Mouse (Mus musculus): ENCODE results near the gene Mrpl37. TPM values are rescaled to one million over a fixed set of nuclear protein-coding genes. Genes with fewer than 3 reads are reported as not detected.
"Not testable (repeated sequence)": the region's sequence is repeated elsewhere in the genome, so short reads cannot be mapped to it uniquely, and the experiment has no call there.

Gene Mrpl37
- 84.4 and 87.0 TPM in 2 replicates for polyA plus RNA-seq (2016; fragmentation: Nextera tagmentation; extraction: Ambion mirVana)

GRCm38 (mm10) chr4:107066252-107067124 lies at the start of gene Mrpl37, which contains the start of gene Cyb5rl:
Gene Mrpl37 (minus strand): TSS chr4:107066868.
Gene Cyb5rl (plus strand): TSS chr4:107066988.
- Histone ChIP-seq H3K36me3 (peaks cover 31% of the 10 kb centered on the region), H3K9me3 (replicated peaks) (no peaks in the 10 kb centered on the region), H3K4me2 (peak within 1 kb of the TSS; percentile 96), H3K4me1 (replicated peaks) (peaks cover 13% of the 10 kb centered on the region), H3K4me3 (peak within 1 kb of the TSS; percentile 92), H3K27me3 (replicated peaks) (peaks cover 10% of the 10 kb centered on the region; the same call in 1 of the 2 replicates), H3K9ac (peak within 1 kb of the TSS; percentile 93), H3K27ac (ENCODE audit: poor library complexity, severe bottlenecking) (peak within 1 kb of the TSS; percentile 15; the same call in 1 of the 2 replicates)
- WGBS = under 1% methylated on average over 60 of the region's 60 CpGs
- ATAC-seq (ENCODE audit: insufficient number of reproducible peaks, low FRiP score) = peak; percentile 98

- no peak overlapping the region for H3K4me3 ChIP-seq
- 0 out of 2 replicates have a peak, but pooled peaks cover 2% of the 10 kb centered on the region for H3K27me3 ChIP-seq (replicated peaks)
- H3K9me3 ChIP-seq (replicated peaks) = no peaks in the 10 kb centered on the region
- no peaks in the 10 kb centered on the region for H3K4me1 ChIP-seq (replicated peaks)
- WGBS = 51% methylated on average over 8 of the region's 8 CpGs
- H3K36me3 ChIP-seq = no peaks in the 10 kb centered on the region
- no peak overlapping the region for H3K27ac ChIP-seq (ENCODE audit: poor library complexity, severe bottlenecking)
- no peak overlapping the region for H3K4me2 ChIP-seq
- H3K9ac ChIP-seq = no peak overlapping the region
- ATAC-seq (ENCODE audit: insufficient number of reproducible peaks, low FRiP score) = no peak
Observed at GRCm38 (mm10) chr4:107114278-107114677, 47.6 kb upstream of the Mrpl37 start.

- 85% methylated on average over 6 of the region's 6 CpGs for WGBS
- not testable (repeated sequence) for ATAC-seq (ENCODE audit: insufficient number of reproducible peaks, low FRiP score); H3K4me1 ChIP-seq (replicated peaks)
Observed at GRCm38 (mm10) chr4:107109181-107109580, 42.5 kb upstream of the Mrpl37 start.

GRCm38 (mm10) chr4:107108291-107108731 lies 41.6 kb upstream of the Mrpl37 start:
- no peak overlapping the region for H3K27ac ChIP-seq (ENCODE audit: poor library complexity, severe bottlenecking)
- H3K9ac ChIP-seq = no peak overlapping the region
- no peak overlapping the region for H3K4me3 ChIP-seq
- no peak overlapping the region for H3K4me2 ChIP-seq
- no peaks in the 10 kb centered on the region for H3K36me3 ChIP-seq
- no peak for ATAC-seq (ENCODE audit: insufficient number of reproducible peaks, low FRiP score)
- 0 out of 2 replicates have a peak, but pooled peaks cover 5% of the 10 kb centered on the region for H3K27me3 ChIP-seq (replicated peaks)
- H3K9me3 ChIP-seq (replicated peaks) = no peaks in the 10 kb centered on the region
- H3K4me1 ChIP-seq (replicated peaks) = 0 out of 2 replicates have a peak, but pooled peaks cover 3% of the 10 kb centered on the region
- 60% methylated on average over 13 of the region's 13 CpGs for WGBS

More at GRCm38 (mm10) chr4:107109181-107109580, 42.5 kb upstream of the Mrpl37 start:
- not testable (repeated sequence) for H3K36me3 ChIP-seq; H3K27me3 ChIP-seq (replicated peaks); H3K9me3 ChIP-seq (replicated peaks); H3K9ac ChIP-seq; H3K4me3 ChIP-seq; H3K4me2 ChIP-seq; H3K27ac ChIP-seq (ENCODE audit: poor library complexity, severe bottlenecking)

- Histone ChIP-seq H3K27ac (ENCODE audit: poor library complexity, severe bottlenecking) (no peak overlapping the region), H3K4me2 (no peak overlapping the region), H3K9ac (no peak overlapping the region), H3K4me1 (replicated peaks) (peaks cover 8% of the 10 kb centered on the region), H3K4me3 (no peak overlapping the region), H3K27me3 (replicated peaks) (0 out of 2 replicates have a peak, but pooled peaks cover 5% of the 10 kb centered on the region), H3K36me3 (no peaks in the 10 kb centered on the region), H3K9me3 (replicated peaks) (no peaks in the 10 kb centered on the region)
- ATAC-seq (ENCODE audit: insufficient number of reproducible peaks, low FRiP score) = no peak
- WGBS = 86% methylated on average over 16 of the region's 16 CpGs
Observed at GRCm38 (mm10) chr4:107106777-107107176, 40.1 kb upstream of the Mrpl37 start.

GRCm38 (mm10) chr4:107102220-107102619 lies 35.6 kb upstream of the Mrpl37 start:
- Histone ChIP-seq H3K9ac (0 out of 2 replicates have a peak overlapping the region, but pooled peaks have one; percentile 33), H3K4me3 (no peak overlapping the region), H3K36me3 (no peaks in the 10 kb centered on the region), H3K27ac (ENCODE audit: poor library complexity, severe bottlenecking) (no peak overlapping the region), H3K4me1 (replicated peaks) (peaks cover 8% of the 10 kb centered on the region), H3K9me3 (replicated peaks) (no peaks in the 10 kb centered on the region), H3K27me3 (replicated peaks) (peaks cover 7% of the 10 kb centered on the region; the same call in 1 of the 2 replicates), H3K4me2 (no peak overlapping the region)
- WGBS = 79% methylated on average over 8 of the region's 8 CpGs
- no peak for ATAC-seq (ENCODE audit: insufficient number of reproducible peaks, low FRiP score)

GRCm38 (mm10) chr4:107098791-107099525 lies 32.3 kb upstream of the Mrpl37 start:
- 81% methylated on average over 17 of the region's 17 CpGs for WGBS
- ATAC-seq (ENCODE audit: insufficient number of reproducible peaks, low FRiP score) = no peak
- no peak overlapping the region for H3K4me3 ChIP-seq

GRCm38 (mm10) chr4:107098375-107098774 lies 31.7 kb upstream of the Mrpl37 start:
- H3K27ac ChIP-seq (ENCODE audit: poor library complexity, severe bottlenecking) = no peak overlapping the region
- H3K4me2 ChIP-seq = no peak overlapping the region
- H3K9ac ChIP-seq = no peak overlapping the region
- H3K36me3 ChIP-seq = no peaks in the 10 kb centered on the region
- peaks cover 5% of the 10 kb centered on the region for H3K27me3 ChIP-seq (replicated peaks)
- ATAC-seq (ENCODE audit: insufficient number of reproducible peaks, low FRiP score) = no peak
- no peaks in the 10 kb centered on the region for H3K9me3 ChIP-seq (replicated peaks)
- H3K4me1 ChIP-seq (replicated peaks) = peaks cover 16% of the 10 kb centered on the region
- 86% methylated on average over 10 of the region's 10 CpGs for WGBS
- no peak overlapping the region for H3K4me3 ChIP-seq

More at GRCm38 (mm10) chr4:107098791-107099525, 32.3 kb upstream of the Mrpl37 start:
- Histone ChIP-seq H3K9me3 (replicated peaks) (no peaks in the 10 kb centered on the region), H3K27me3 (replicated peaks) (peaks cover 5% of the 10 kb centered on the region; the same call in 1 of the 2 replicates), H3K4me1 (replicated peaks) (peaks cover 16% of the 10 kb centered on the region), H3K4me2 (no peak overlapping the region), H3K36me3 (no peaks in the 10 kb centered on the region), H3K9ac (no peak overlapping the region), H3K27ac (ENCODE audit: poor library complexity, severe bottlenecking) (no peak overlapping the region)

GRCm38 (mm10) chr4:107097871-107098270 lies 31.2 kb upstream of the Mrpl37 start:
- no peaks in the 10 kb centered on the region for H3K36me3 ChIP-seq
- H3K4me3 ChIP-seq = no peak overlapping the region
- no peak overlapping the region for H3K27ac ChIP-seq (ENCODE audit: poor library complexity, severe bottlenecking)
- peaks cover 5% of the 10 kb centered on the region for H3K27me3 ChIP-seq (replicated peaks)
- no peak overlapping the region for H3K4me2 ChIP-seq
- peaks cover 16% of the 10 kb centered on the region for H3K4me1 ChIP-seq (replicated peaks)
- ATAC-seq (ENCODE audit: insufficient number of reproducible peaks, low FRiP score) = no peak
- 39% methylated on average over 15 of the region's 15 CpGs for WGBS
- no peak overlapping the region for H3K9ac ChIP-seq
- no peaks in the 10 kb centered on the region for H3K9me3 ChIP-seq (replicated peaks)

- Histone ChIP-seq H3K4me2 (no peak within 1 kb of the TSS), H3K4me1 (replicated peaks) (peaks cover 11% of the 10 kb centered on the region; the same call in 1 of the 2 replicates), H3K27ac (ENCODE audit: poor library complexity, severe bottlenecking) (no peak within 1 kb of the TSS), H3K27me3 (replicated peaks) (peaks cover 5% of the 10 kb centered on the region), H3K9me3 (replicated peaks) (no peaks in the 10 kb centered on the region), H3K4me3 (no peak within 1 kb of the TSS), H3K36me3 (no peaks in the 10 kb centered on the region), H3K9ac (no peak within 1 kb of the TSS)
- no peak for ATAC-seq (ENCODE audit: insufficient number of reproducible peaks, low FRiP score)
- WGBS = 62% methylated on average over 16 of the region's 16 CpGs
Observed at GRCm38 (mm10) chr4:107096841-107097373, 30.2 kb upstream of the Mrpl37 start, which contains the start of gene Cdcp2. Gene Cdcp2 (plus strand): TSS chr4:107096891.

All from heart, embryonic 12.5 days (tissue).